Mouse (Mus musculus) embryonic facial prominence, embryonic 11.5 days (tissue): ENCODE results near the gene Kif16b. TPM values are rescaled to one million over a fixed set of nuclear protein-coding genes. Genes with fewer than 3 reads are reported as not detected.

Experiments
- ATAC-seq: fragments of 200-750 bp; cut with Nextera tagmentation; replicated peaks from 2 replicates; pipeline ENCODE4 v1.8.0; 2017; ENCODE audit warnings: low read depth; ENCODE audit not compliant: insufficient number of reproducible peaks, low FRiP score, low TSS enrichment
- DNase-seq: peaks from one replicate; pipeline ENCODE4 v3.0.0-alpha.2; 2015; ENCODE audit warnings: low spot score
- H3K27ac ChIP-seq: fragments of 300-500 bp; sonication (generic); replicated peaks from 2 replicates; pipeline ENCODE4 v1.5.1; 2014; ENCODE audit warnings: mild to moderate bottlenecking, low read depth, low read length, control low read depth
- H3K27me3 ChIP-seq: fragments of 300-500 bp; sonication (generic); 2 replicates; pipeline ENCODE4 v1.6.1; 2014; ENCODE audit warnings: mild to moderate bottlenecking, low read length, moderate library complexity, mixed read lengths; ENCODE audit not compliant: control insufficient read depth, insufficient read depth
- H3K36me3 ChIP-seq: fragments of 300-500 bp; sonication (generic); replicated peaks from 2 replicates; pipeline ENCODE4 v1.6.1; 2014; ENCODE audit warnings: low read depth, mild to moderate bottlenecking, low read length, moderate library complexity, mixed read lengths; ENCODE audit not compliant: control insufficient read depth, insufficient read depth
- H3K4me1 ChIP-seq: fragments of 300-500 bp; sonication (generic); 2 replicates; pipeline ENCODE4 v1.6.1; 2014; ENCODE audit warnings: low read length, mixed read lengths; ENCODE audit not compliant: control insufficient read depth, insufficient read depth
- H3K4me2 ChIP-seq: fragments of 300-500 bp; sonication (generic); 2 replicates; pipeline ENCODE4 v1.6.1; 2014; ENCODE audit warnings: low read depth, mild to moderate bottlenecking, control low read depth, low read length, moderate library complexity
- H3K4me3 ChIP-seq: fragments of 300-500 bp; sonication (generic); 2 replicates; pipeline ENCODE4 v1.5.1; 2014; ENCODE audit warnings: low read depth, low read length, control low read depth
- H3K9ac ChIP-seq: fragments of 300-500 bp; sonication (generic); replicated peaks from 2 replicates; pipeline ENCODE4 v1.6.1; 2014; ENCODE audit warnings: mild to moderate bottlenecking, control low read depth, low read length
- H3K9me3 ChIP-seq: fragments of 300-500 bp; sonication (generic); replicated peaks from 2 replicates; pipeline ENCODE4 v1.6.1; 2016; ENCODE audit warnings: mild to moderate bottlenecking, low read length, inconsistent platforms, mixed read lengths; ENCODE audit not compliant: control insufficient read depth
- WGBS: fragments of 180-500 bp; shearing (Covaris S2); extraction: QIAGEN DNeasy Blood & Tissue Kit; methylation state at CpG from one replicate; pipeline ENCODE4 v1.1.7; 2014; 5-methylcytosine and 5-hydroxymethylcytosine counted together
- polyA plus RNA-seq: library from polyadenylated mRNA; unstranded; fragments of >200 nt; fragmentation: Nextera tagmentation; extraction: Ambion mirVana; gene quantifications from 2 replicates; pipeline ENCODE4 v1.2.1, GENCODE M21; 2014

Kif16b gene
- polyA plus RNA-seq, 1 experiment from 2014 or later, result 10.4 TPM

GRCm38 (mm10) chr2:142882466-142882865 lies 18.9 kb downstream of the Kif16b start:
- no peak overlapping the region for H3K4me2 ChIP-seq
- H3K4me1 ChIP-seq, result no peaks in the 10 kb centered on the region
- no peaks in the 10 kb centered on the region for H3K9me3 ChIP-seq
- ATAC-seq (no peak), DNase-seq (peak; percentile 54)
- WGBS, result 26% methylated on average over 2 of the region's 2 CpGs
- no peaks in the 10 kb centered on the region for H3K36me3 ChIP-seq
- H3K9ac ChIP-seq, result no peak overlapping the region
- H3K27ac ChIP-seq, result no peak overlapping the region
- no peak overlapping the region for H3K4me3 ChIP-seq
- no peaks in the 10 kb centered on the region for H3K27me3 ChIP-seq

DNA sequence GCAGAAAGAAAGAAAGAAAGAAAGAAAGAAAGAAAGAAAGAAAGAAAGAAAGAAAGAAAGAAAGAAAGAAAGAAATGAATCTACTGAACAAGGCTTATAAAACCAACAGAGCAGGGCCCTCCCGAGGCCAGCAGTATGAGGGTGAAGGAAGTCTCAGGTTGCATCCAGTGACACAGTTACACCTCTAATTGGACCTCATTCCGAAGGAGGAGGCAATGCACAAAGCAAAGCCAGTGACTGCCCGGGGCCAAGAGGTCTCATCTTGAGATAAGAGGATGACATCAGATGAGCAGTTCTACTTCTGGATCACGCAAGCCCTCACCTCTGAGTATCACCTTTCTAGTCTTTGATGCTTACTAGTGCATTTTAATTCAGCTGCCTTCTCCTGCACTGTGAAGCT lies 20.2 kb downstream of the Kif16b start:
- no peak overlapping the region for H3K27ac ChIP-seq
- ATAC-seq, result no peak
- H3K9ac ChIP-seq, result no peak overlapping the region
- no peaks in the 10 kb centered on the region for H3K27me3 ChIP-seq
- H3K4me1 ChIP-seq, result no peaks in the 10 kb centered on the region
- no peak overlapping the region for H3K4me3 ChIP-seq
- H3K36me3 ChIP-seq, result no peaks in the 10 kb centered on the region
- no peak overlapping the region for H3K4me2 ChIP-seq
- WGBS, result 17% methylated on average over 4 of the region's 4 CpGs
- H3K9me3 ChIP-seq, result no peaks in the 10 kb centered on the region
- peak; percentile 13 for DNase-seq

DNA sequence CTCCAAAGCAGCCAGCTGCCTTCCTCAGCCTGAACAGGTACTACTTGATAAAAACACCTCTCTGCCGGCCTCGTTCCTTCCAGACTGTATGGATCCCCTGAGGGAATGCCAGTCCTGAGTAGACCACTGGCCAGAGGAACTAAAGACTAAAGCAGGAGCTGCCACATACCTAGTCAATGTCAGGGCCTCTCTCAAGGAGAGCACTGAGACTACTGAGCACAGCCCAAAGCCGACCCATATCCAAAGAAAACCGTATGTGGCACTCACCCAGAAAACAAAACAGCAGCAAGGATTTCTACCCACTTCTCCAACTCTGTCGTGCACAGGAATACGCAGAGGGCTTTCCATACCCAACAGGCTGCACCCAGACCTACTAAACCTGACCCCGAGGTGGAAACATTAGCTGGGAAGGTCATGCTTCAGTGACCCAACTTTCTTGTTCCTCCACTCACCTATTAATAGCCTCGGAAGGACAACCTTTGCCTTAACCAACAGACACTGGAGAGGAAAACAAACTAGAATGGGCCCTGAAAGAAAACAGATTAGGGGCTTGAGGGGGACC lies 22.0 kb downstream of the Kif16b start:
- Histone ChIP-seq H3K36me3 (no peaks in the 10 kb centered on the region), H3K9ac (no peak overlapping the region), H3K4me3 (no peak overlapping the region), H3K27ac (no peak overlapping the region), H3K4me2 (no peak overlapping the region), H3K9me3 (no peaks in the 10 kb centered on the region), H3K27me3 (no peaks in the 10 kb centered on the region), H3K4me1 (no peaks in the 10 kb centered on the region)
- WGBS, result 50% methylated on average over 8 of the region's 8 CpGs
- no peak for ATAC-seq
- no peak for DNase-seq

DNA sequence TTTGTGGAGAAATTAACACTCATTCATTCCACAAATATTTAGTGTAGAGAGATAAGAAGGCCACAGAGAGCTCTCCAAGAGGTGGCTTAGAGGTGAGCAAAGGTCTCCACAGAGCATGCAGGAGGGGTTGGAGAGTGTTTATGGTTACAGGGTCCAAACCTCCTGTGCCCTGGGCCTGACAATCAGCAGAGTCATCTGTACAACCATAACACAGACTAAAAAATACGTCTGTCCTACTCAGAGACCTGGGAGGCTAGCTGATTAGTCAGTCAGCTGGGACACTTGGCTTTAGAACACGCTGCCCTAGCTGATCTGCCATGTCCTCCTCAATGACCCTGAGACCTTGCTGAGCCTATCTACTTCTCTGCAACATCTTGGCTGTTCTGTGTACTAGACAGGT lies 24.7 kb downstream of the Kif16b start:
- Histone ChIP-seq H3K4me2 (no peak overlapping the region), H3K9me3 (no peaks in the 10 kb centered on the region), H3K9ac (no peak overlapping the region), H3K27me3 (no peaks in the 10 kb centered on the region), H3K4me1 (no peaks in the 10 kb centered on the region), H3K4me3 (no peak overlapping the region), H3K27ac (no peak overlapping the region), H3K36me3 (no peaks in the 10 kb centered on the region)
- no peak for DNase-seq
- WGBS, result 65% methylated on average over 2 of the region's 2 CpGs
- ATAC-seq, result no peak

GRCm38 (mm10) chr2:142875936-142876335 lies 25.4 kb downstream of the Kif16b start:
- no peak overlapping the region for H3K27ac ChIP-seq
- DNase-seq (no peak), ATAC-seq (no peak)
- H3K4me1 ChIP-seq, result no peaks in the 10 kb centered on the region
- no peaks in the 10 kb centered on the region for H3K27me3 ChIP-seq
- H3K9me3 ChIP-seq, result no peaks in the 10 kb centered on the region
- no peaks in the 10 kb centered on the region for H3K36me3 ChIP-seq
- H3K4me3 ChIP-seq, result no peak overlapping the region
- 69% methylated on average over 4 of the region's 4 CpGs for WGBS
- H3K4me2 ChIP-seq, result no peak overlapping the region
- no peak overlapping the region for H3K9ac ChIP-seq

DNA sequence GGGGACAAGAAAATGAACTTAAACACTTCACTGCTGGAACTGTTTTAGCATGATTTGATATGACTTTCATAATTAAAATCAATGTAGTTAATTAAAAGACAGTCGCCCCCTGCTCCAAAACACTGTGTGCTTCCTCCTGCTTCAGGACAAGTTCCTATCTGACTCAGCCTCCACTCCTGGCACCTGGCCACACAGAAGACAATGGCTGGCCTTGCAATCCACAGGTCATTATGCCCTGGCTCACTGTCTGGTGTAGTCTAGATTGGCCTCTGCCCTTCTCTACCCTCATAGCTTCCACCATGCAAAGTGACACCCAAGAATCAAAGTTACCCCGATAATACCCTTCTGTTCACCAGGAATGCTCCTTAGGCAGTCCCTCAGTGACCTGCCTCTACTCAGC lies 26.8 kb downstream of the Kif16b start:
- no peak overlapping the region for H3K4me2 ChIP-seq
- H3K9ac ChIP-seq, result no peak overlapping the region
- ATAC-seq (no peak), DNase-seq (no peak)
- H3K27me3 ChIP-seq, result no peaks in the 10 kb centered on the region
- 82% methylated on average over 2 of the region's 2 CpGs for WGBS
- H3K4me1 ChIP-seq, result no peaks in the 10 kb centered on the region
- H3K27ac ChIP-seq, result no peak overlapping the region
- no peaks in the 10 kb centered on the region for H3K9me3 ChIP-seq
- no peak overlapping the region for H3K4me3 ChIP-seq
- no peaks in the 10 kb centered on the region for H3K36me3 ChIP-seq

DNA sequence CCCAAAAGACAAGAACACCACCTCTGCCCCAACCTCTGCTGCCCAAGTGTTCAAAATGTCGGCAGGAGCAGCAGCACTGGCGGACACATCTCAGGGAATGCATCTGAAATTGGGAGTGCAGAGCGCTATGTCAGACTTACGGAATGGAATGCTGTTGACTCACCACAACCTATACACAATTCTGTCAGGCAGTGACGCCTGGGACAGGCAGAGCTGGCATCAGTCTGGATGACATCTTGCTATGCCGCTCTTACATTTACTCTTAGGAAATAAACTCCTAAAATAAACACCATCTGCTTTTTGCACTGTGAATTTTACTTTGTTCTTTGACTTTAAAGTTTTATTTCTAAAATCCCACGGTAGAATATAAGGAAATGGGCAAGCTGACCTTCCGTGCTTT lies 31.3 kb downstream of the Kif16b start:
- H3K27ac ChIP-seq, result no peak overlapping the region
- ATAC-seq, result no peak
- no peaks in the 10 kb centered on the region for H3K4me1 ChIP-seq
- H3K9me3 ChIP-seq, result no peaks in the 10 kb centered on the region
- no peaks in the 10 kb centered on the region for H3K27me3 ChIP-seq
- H3K9ac ChIP-seq, result no peak overlapping the region
- DNase-seq, result no peak
- H3K36me3 ChIP-seq, result no peaks in the 10 kb centered on the region
- no peak overlapping the region for H3K4me2 ChIP-seq
- WGBS, result 88% methylated on average over 8 of the region's 8 CpGs
- no peak overlapping the region for H3K4me3 ChIP-seq

DNA sequence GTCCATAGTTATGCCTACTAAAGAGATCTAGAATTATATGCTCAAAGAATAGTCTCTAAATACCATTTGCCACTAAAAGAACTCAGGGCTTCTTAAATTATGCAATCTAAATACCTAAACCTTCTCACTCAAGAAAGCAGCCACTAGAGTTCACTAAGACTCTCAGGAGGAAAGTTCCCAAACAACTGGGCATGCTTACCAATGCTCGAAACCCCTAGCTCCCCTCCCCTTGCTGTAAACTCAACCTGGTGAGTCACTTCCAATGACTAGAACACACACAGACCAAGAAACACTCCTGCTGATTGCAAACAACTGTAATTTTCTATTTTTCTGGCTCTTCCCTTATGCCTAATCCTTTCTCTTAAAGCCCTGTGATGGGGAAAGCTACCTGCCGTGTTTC lies 33.9 kb downstream of the Kif16b start:
- H3K36me3 ChIP-seq, result no peaks in the 10 kb centered on the region
- no peak overlapping the region for H3K27ac ChIP-seq
- H3K9ac ChIP-seq, result no peak overlapping the region
- no peak overlapping the region for H3K4me2 ChIP-seq
- no peaks in the 10 kb centered on the region for H3K4me1 ChIP-seq
- ATAC-seq (no peak), DNase-seq (no peak)
- no peaks in the 10 kb centered on the region for H3K27me3 ChIP-seq
- H3K9me3 ChIP-seq, result no peaks in the 10 kb centered on the region
- no peak overlapping the region for H3K4me3 ChIP-seq
- 89% methylated on average over 2 of the region's 2 CpGs for WGBS
